Mouse (Mus musculus) forebrain, postnatal 0 days (tissue): ENCODE data around the gene Krtap27-1. TPM values are rescaled to one million over a fixed set of nuclear protein-coding genes. Genes with fewer than 3 reads are reported as not detected.

Source experiments
- ATAC-seq: fragments of 200-750 bp; cut with Nextera tagmentation; 2 replicates; pipeline ENCODE4 v1.8.0; 2017; ENCODE audit warnings: mild to moderate bottlenecking, moderate library complexity
- DNase-seq: peaks from one replicate; pipeline ENCODE4 v3.0.0-alpha.2; 2015
- H3K27ac ChIP-seq: fragments of 300-500 bp; sonication (generic); 2 replicates; pipeline ENCODE4 v1.5.1; 2014; ENCODE audit warnings: low read depth, mild to moderate bottlenecking, antibody characterized with exemption, low read length, moderate library complexity, mixed read lengths
- H3K27me3 ChIP-seq: fragments of 300-500 bp; sonication (generic); 2 replicates; pipeline ENCODE4 v1.6.1; 2014; ENCODE audit warnings: mild to moderate bottlenecking, low read length, mixed read lengths; ENCODE audit not compliant: insufficient read depth
- H3K36me3 ChIP-seq: fragments of 300-500 bp; sonication (generic); 2 replicates; pipeline ENCODE4 v1.6.1; 2014; ENCODE audit warnings: mild to moderate bottlenecking, moderate library complexity; ENCODE audit not compliant: insufficient read depth
- H3K4me1 ChIP-seq: fragments of 300-500 bp; sonication (generic); 2 replicates; pipeline ENCODE4 v1.6.1; 2014; ENCODE audit warnings: antibody characterized with exemption; ENCODE audit not compliant: insufficient read depth
- H3K4me2 ChIP-seq: fragments of 300-500 bp; sonication (generic); 2 replicates; pipeline ENCODE4 v1.6.1; 2014; ENCODE audit warnings: low read depth, mild to moderate bottlenecking, moderate library complexity
- H3K4me3 ChIP-seq: fragments of 300-500 bp; sonication (generic); 2 replicates; pipeline ENCODE4 v1.5.1; 2014; ENCODE audit warnings: low read depth, low read length, mixed read lengths
- H3K9ac ChIP-seq: fragments of 300-500 bp; sonication (generic); 2 replicates; pipeline ENCODE4 v1.6.1; 2014; ENCODE audit warnings: mild to moderate bottlenecking
- H3K9me3 ChIP-seq: fragments of 300-500 bp; sonication (generic); 2 replicates; pipeline ENCODE4 v1.6.1; 2016; ENCODE audit warnings: low read length
- CTCF ChIP-seq: sonication (generic); IDR thresholded peaks from 2 replicates; pipeline ENCODE4 v1.5.1; 2016; ENCODE audit warnings: antibody characterized with exemption, control low read depth, low read depth
- WGBS: fragments of 180-500 bp; shearing (Covaris S2); extraction: QIAGEN DNeasy Blood & Tissue Kit; methylation state at CpG from one replicate; pipeline ENCODE4 v1.1.7; 2014; 5-methylcytosine and 5-hydroxymethylcytosine counted together
- polyA plus RNA-seq: library from polyadenylated mRNA; unstranded; fragments of >200 nt; fragmentation: Nextera tagmentation; extraction: Ambion mirVana; gene quantifications from 2 replicates; pipeline ENCODE4 v1.2.1, GENCODE M21; 2015
- total RNA-seq: library from RNA; depleted of rRNA; stranded (reverse); fragments of >200 nt; gene quantifications from 2 replicates; pipeline ENCODE4 v1.2.3, GENCODE M21; 2014; rRNA removed

The Krtap27-1 gene
- total RNA-seq (not detected in 2 replicates), polyA plus RNA-seq (not detected in 2 replicates)

GRCm38 (mm10) chr16:88671571-88671970 lies at the start of gene Krtap27-1:
Gene Krtap27-1, minus strand, starts transcription at chr16:88671671.
- no peak for DNase-seq
- TF ChIP-seq CTCF: no peak
- no peak within 1 kb of the TSS for H3K4me3 ChIP-seq
- H3K4me2 ChIP-seq: no peak within 1 kb of the TSS
- H3K9ac ChIP-seq: no peak within 1 kb of the TSS
- WGBS: 87% methylated on average over 4 of the region's 4 CpGs
- no peaks in the 10 kb centered on the region for H3K4me1 ChIP-seq
- no peaks in the 10 kb centered on the region for H3K9me3 ChIP-seq
- no peaks in the 10 kb centered on the region for H3K27me3 ChIP-seq
- H3K27ac ChIP-seq: no peak within 1 kb of the TSS
- no peak for ATAC-seq
- H3K36me3 ChIP-seq: no peaks in the 10 kb centered on the region

GRCm38 (mm10) chr16:88720031-88720430 lies 48.6 kb upstream of the Krtap27-1 start:
- Histone ChIP-seq H3K36me3 (no peaks in the 10 kb centered on the region), H3K9ac (no peak overlapping the region), H3K4me2 (no peak overlapping the region), H3K4me3 (no peak overlapping the region), H3K9me3 (no peaks in the 10 kb centered on the region), H3K27me3 (no peaks in the 10 kb centered on the region), H3K4me1 (no peaks in the 10 kb centered on the region), H3K27ac (no peak overlapping the region)
- TF ChIP-seq CTCF: no peak
- DNase-seq (no peak), ATAC-seq (no peak)
- WGBS: 16% methylated on average over 1 of the region's 1 CpGs

- H3K4me2 ChIP-seq: no peak overlapping the region
- H3K36me3 ChIP-seq: no peaks in the 10 kb centered on the region
- no peak for TF ChIP-seq CTCF
- H3K4me3 ChIP-seq: no peak overlapping the region
- DNase-seq: no peak
- no peaks in the 10 kb centered on the region for H3K9me3 ChIP-seq
- H3K9ac ChIP-seq: no peak overlapping the region
- no peak for ATAC-seq
- no peak overlapping the region for H3K27ac ChIP-seq
- H3K27me3 ChIP-seq: no peaks in the 10 kb centered on the region
- no peaks in the 10 kb centered on the region for H3K4me1 ChIP-seq
These were observed 45.1 kb upstream of the Krtap27-1 start for GRCm38 (mm10) chr16:88716549-88716948.

- Histone ChIP-seq H3K9ac (no peak overlapping the region), H3K27ac (no peak overlapping the region), H3K4me2 (no peak overlapping the region), H3K4me1 (no peaks in the 10 kb centered on the region), H3K27me3 (no peaks in the 10 kb centered on the region), H3K4me3 (no peak overlapping the region), H3K9me3 (no peaks in the 10 kb centered on the region), H3K36me3 (no peaks in the 10 kb centered on the region)
- 83% methylated on average over 6 of the region's 6 CpGs for WGBS
- DNase-seq (no peak), ATAC-seq (no peak)
- TF ChIP-seq CTCF: no peak
These were observed 39.8 kb upstream of the Krtap27-1 start for GRCm38 (mm10) chr16:88711245-88711644.

GRCm38 (mm10) chr16:88710757-88711156 lies 39.3 kb upstream of the Krtap27-1 start:
- H3K27ac ChIP-seq: no peak overlapping the region
- no peaks in the 10 kb centered on the region for H3K9me3 ChIP-seq
- no peaks in the 10 kb centered on the region for H3K27me3 ChIP-seq
- no peak for TF ChIP-seq CTCF
- H3K36me3 ChIP-seq: no peaks in the 10 kb centered on the region
- H3K4me1 ChIP-seq: no peaks in the 10 kb centered on the region
- H3K4me2 ChIP-seq: no peak overlapping the region
- no peak overlapping the region for H3K9ac ChIP-seq
- no peak for DNase-seq
- WGBS: 73% methylated on average over 4 of the region's 4 CpGs
- no peak overlapping the region for H3K4me3 ChIP-seq
- ATAC-seq: no peak

GRCm38 (mm10) chr16:88707496-88708012 lies 36.1 kb upstream of the Krtap27-1 start, which contains the start of gene 2310061N02Rik:
Gene 2310061N02Rik, minus strand, starts transcription at chr16:88707962.
- WGBS: 90% methylated on average over 10 of the region's 10 CpGs
- DNase-seq (no peak), ATAC-seq (no peak)

GRCm38 (mm10) chr16:88701072-88701864 lies 29.8 kb upstream of the Krtap27-1 start:
- H3K27ac ChIP-seq: no peak overlapping the region
- DNase-seq (peak; percentile 13), ATAC-seq (peak; percentile 81)
- WGBS: 41% methylated on average over 4 of the region's 4 CpGs
- H3K4me2 ChIP-seq: no peak overlapping the region
- H3K9ac ChIP-seq: no peak overlapping the region
- H3K4me1 ChIP-seq: no peaks in the 10 kb centered on the region
- H3K9me3 ChIP-seq: no peaks in the 10 kb centered on the region
- H3K27me3 ChIP-seq: no peaks in the 10 kb centered on the region
- H3K36me3 ChIP-seq: no peaks in the 10 kb centered on the region
- TF ChIP-seq CTCF: no peak
- H3K4me3 ChIP-seq: no peak overlapping the region

More at GRCm38 (mm10) chr16:88707496-88708012, 36.1 kb upstream of the Krtap27-1 start, which contains the start of gene 2310061N02Rik:
- H3K27ac ChIP-seq: no peak within 1 kb of the TSS
- H3K4me2 ChIP-seq: no peak within 1 kb of the TSS
- H3K9ac ChIP-seq: no peak within 1 kb of the TSS
- H3K4me1 ChIP-seq: no peaks in the 10 kb centered on the region
- no peaks in the 10 kb centered on the region for H3K27me3 ChIP-seq
- no peak within 1 kb of the TSS for H3K4me3 ChIP-seq
- no peak for TF ChIP-seq CTCF
- H3K36me3 ChIP-seq: no peaks in the 10 kb centered on the region
- H3K9me3 ChIP-seq: no peaks in the 10 kb centered on the region
